Mouse (Mus musculus): Measurements from ENCODE around the gene Slc25a3.

The Slc25a3 gene

GRCm38 (mm10) chr10:91094251-91095104 lies 29.4 kb downstream of the Slc25a3 start:
- in situ Hi-C loops (cut with MseI, MboI): no loop called here

DNA sequence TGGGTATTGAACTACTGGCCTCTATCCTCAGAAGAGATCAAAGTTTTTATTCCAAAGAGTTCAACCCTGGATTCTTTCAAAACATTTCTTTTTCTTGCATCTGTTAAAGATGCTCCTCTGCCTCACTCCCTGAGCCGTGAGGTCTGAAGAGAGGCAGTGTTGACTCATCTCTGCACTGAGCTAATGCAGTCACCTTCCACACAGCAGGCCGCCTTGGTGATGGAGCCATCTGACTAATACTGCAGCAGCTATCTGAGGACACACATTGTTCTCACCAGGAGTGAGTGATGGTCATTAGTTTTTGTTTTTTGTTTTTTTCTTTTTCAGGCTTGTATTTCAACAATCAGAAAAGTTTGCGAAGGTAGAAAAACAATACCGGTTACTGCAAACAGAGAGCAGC lies 31.0 kb downstream of the Slc25a3 start:
- in situ Hi-C loops (cut with MseI, MboI): no loop called here

DNA sequence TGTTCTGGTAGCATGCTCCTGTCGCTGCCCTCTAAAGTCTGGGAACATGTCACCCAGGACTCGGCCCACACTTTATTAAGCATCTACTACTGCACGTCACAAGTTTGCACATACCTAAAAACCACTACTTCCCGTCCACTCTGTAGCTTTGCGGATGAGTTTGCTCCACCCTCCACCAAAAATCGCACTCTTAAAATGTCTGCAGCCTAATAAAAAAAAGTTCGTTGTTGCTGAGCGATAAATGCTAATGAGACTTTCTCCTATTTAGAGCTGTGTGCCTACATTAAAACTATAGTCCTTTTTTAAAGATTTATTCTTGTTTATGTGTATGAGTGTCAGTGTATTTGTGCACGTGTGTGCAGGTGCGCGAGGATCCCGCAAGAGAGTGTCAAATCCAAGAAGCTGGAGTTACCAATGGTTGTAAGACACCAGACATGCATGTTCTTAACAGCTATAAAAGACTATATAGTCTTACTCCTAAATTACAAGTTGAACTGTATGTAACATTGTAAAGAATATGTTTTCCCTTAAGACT lies 40.4 kb downstream of the Slc25a3 start:
- in situ Hi-C loops (cut with MseI, MboI): no loop called here

GRCm38 (mm10) chr10:91082550-91083392 lies 41.1 kb downstream of the Slc25a3 start, which contains the start of the genes Apaf1 and Ikbip:
Apaf1 (minus strand) TSS chr10:91082770.
Ikbip (plus strand) TSS chr10:91082940.
- in situ Hi-C loops (cut with MseI, MboI): no loop called here

DNA sequence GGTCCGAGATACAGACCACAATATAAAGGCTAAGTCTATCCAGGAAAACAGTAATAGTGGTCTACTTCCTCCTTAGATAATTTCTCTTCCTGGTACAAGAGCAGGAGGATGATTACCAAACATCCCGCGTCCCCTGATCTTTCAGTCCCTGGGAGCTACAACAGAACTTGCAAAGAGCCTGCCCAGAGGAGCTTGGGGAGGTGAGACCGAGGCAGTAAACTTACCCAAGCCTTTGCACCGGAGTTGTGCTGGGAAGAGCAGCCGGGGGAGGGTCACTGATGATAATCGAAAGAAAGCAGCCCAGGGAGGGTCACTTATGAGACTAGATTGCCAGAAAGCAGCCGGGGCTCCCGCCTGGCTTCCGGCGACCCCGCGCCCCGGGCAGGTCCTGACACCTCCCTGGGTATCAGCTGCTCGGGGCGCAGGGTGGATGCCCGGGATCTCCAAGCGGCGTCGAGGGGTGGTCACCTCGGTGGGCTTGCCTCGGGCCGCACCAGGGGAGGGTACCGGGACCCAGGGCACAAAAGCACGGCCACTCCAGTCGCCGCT lies 41.8 kb downstream of the Slc25a3 start:
- in situ Hi-C loops (cut with MseI, MboI): no loop called here

DNA sequence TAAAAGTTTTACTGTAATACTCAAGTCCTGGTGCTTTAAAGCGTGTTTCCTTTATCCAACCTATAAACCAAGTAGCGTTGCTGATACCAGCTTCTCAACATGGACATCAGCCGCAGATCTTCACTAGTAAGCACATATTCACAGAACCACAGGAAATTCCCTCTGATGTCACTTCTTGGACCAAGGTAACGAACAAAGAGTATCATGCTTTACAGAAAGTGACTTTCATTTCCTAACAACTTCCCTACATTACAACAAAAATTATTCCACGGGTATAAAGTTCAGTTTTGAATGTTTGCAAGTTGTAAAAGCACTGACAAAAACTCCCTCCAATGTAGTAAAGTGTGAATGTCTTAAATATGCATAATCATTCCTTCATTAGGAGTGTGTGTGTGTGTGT lies 43.3 kb downstream of the Slc25a3 start:
- in situ Hi-C loops (cut with MseI, MboI): no loop called here

DNA sequence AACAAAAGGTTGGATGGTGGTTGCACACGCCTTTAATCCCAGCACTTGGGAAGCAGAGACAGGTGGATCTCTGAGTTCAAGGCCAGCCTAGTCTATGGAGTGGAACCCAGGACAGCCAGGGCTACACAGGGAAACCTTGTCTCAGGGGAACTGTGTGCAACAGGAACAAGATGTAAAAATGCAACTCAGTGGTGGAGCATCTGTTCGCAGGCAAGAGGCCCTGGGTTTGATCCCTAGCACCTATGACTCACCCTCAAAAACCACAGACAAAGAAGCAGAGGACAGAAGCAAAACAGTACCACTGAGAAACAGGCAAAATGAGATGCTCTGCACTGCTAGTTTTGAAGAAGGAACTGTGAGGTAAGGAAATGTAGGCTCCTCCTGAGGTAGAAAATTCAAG lies 47.2 kb downstream of the Slc25a3 start:
- in situ Hi-C loops (cut with MseI, MboI): no loop called here

GRCm38 (mm10) chr10:91073345-91073744 lies 50.5 kb downstream of the Slc25a3 start:
- in situ Hi-C loops (cut with MseI, MboI): no loop called here

GRCm38 (mm10) chr10:91071768-91072167 lies 52.1 kb downstream of the Slc25a3 start:
- in situ Hi-C loops (cut with MseI, MboI): no loop called here

Data from mouse trophoblast stem cell (cell line).